Mouse (Mus musculus) heart, adult 2 months (tissue): ENCODE measurements around the gene Gpr62.

Source experiments
- CTCF ChIP-seq: fragments of 200-600 bp; IDR thresholded peaks from 2 replicates; pipeline ENCODE4 v1.8.1; 2022; ENCODE audit warnings: antibody characterized with exemption, mild to moderate bottlenecking, moderate library complexity
- EP300 ChIP-seq: fragments of 200-500 bp; IDR thresholded peaks from 2 replicates; pipeline ENCODE4 v1.6.1; 2011; ENCODE audit warnings: low read depth, low read length, control low read depth; ENCODE audit not compliant: insufficient read depth
- POLR2A ChIP-seq: fragments of 200-500 bp; IDR thresholded peaks from 2 replicates; pipeline ENCODE4 v1.6.1; 2011; ENCODE audit warnings: mild to moderate bottlenecking, low read depth, low read length, control low read depth; ENCODE audit not compliant: insufficient read depth

DNA sequence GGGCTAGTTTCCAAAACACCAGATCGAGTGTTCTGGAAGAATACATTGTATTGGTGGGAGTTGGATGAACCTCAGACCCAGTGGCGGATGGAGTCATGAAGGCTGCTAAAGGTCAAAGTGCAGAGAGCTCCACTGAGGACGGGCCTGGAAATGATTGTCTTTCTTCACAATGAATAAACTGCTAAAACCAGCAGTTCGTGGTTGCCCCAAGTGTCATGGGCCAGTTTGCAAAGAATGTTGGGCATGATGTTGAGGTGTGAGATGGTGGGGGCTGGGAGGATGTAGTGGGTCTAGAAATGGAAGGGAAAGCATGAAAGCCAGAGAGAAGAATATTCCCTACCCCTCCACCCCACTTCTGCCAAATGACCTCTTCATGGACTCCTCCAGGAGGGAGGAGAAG lies 20.9 kb downstream of the Gpr62 start:
- TF ChIP-seq POLR2A: no peak
- no peak for TF ChIP-seq CTCF
- TF ChIP-seq EP300: no peak
